Mouse (Mus musculus) gastrocnemius, adult 2 months (tissue): ENCODE data around the gene Zbtb7b. TPM values are rescaled to one million over a fixed set of nuclear protein-coding genes. Genes with fewer than 3 reads are reported as not detected.
A peak's percentile ranks its signal among the peaks of the same experiment; 100 is the strongest.

ENCODE experiments used
- DNase-seq: peaks from one replicate; pipeline ENCODE4 v3.0.0; 2022
- H3K27ac ChIP-seq: fragments of 200-600 bp; 2 replicates; pipeline ENCODE4 v1.8.1; 2022; ENCODE audit warnings: mild to moderate bottlenecking
- H3K4me3 ChIP-seq: fragments of 200-600 bp; 2 replicates; pipeline ENCODE4 v1.8.1; 2022; ENCODE audit warnings: mild to moderate bottlenecking, moderate library complexity
- CTCF ChIP-seq: fragments of 200-600 bp; IDR thresholded peaks from 2 replicates; pipeline ENCODE4 v1.8.1; 2022; ENCODE audit warnings: antibody characterized with exemption, mild to moderate bottlenecking, moderate library complexity
- intact Hi-C: fragments of 180-260 bp; cut with DNase I; formaldehyde crosslinking; loops from one replicate; pipeline ENCODE4 v1.15.1; 2025
- total RNA-seq, 2 experiments: library from RNA; stranded (reverse); gene quantifications; 2 replicates each; pipeline ENCODE4 v1.2.3; 2021

Zbtb7b gene
- total RNA-seq, 2 experiments from 2014 or later: 22.8 to 33.3 TPM

DNA sequence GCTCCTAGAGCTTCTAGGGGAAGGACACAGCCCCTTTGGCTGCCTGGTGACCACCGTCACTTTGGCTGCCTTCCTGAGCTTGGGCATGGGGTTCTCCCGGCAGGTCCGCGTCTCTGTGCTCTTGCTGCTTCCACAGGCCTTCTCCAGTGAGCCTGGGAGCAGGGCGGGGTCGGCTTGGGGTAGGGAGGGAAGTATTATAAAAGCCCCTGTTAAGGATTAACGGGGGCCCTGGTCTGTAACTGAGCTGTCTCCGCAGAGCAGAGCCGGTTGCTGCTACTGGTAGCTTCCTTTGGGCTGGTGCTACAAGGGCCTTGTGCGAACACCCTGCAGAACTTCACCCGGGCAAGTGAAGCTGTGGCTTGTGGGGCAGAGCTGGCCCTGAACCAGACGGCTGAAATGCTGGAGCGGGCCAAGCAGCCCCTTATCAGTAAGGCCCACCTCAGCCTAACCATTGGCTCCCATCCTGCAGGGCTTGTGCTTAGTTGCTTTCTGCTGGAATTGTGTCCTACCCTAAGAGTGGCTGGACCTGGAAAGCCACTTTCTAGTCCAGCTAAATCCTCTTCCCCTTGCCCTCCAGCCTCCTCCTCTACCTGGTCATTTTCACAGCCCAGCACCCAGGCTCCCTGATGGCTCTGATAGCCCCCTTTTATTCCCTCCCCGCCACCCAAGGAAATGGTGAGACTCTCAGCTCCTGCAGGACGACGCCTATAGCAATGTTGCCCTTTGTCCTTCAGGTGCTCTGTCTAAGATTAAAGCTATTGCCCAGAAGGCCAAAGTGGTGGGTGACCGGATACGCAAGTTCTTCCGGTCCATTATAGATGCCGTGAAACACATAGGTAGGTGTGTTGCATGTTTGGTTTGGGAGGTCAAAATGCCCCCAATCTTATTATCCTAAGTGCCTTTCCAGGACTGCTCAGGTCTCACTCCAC lies 28.8 kb downstream of the Zbtb7b start:
- Histone ChIP-seq H3K27ac (no peak overlapping the region), H3K4me3 (no peak overlapping the region)
- no peak for TF ChIP-seq CTCF
- no peak for DNase-seq
- intact Hi-C loops: no loop called here

DNA sequence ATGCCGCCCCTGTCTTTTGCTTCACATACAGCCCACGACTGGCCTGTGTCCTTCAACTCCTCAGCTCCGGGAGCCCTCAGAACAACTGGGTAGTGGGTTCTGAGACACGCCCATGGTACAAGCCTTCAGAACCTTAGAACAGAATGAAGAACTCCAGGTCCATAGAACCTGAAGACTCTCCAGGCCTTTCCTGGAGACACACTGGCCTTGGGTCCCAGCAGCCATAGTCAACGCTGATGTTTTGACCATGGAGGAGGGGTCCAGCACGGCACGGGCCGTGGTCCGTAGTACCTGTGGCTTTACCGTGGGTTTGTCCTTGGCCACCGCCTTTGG lies 29.5 kb downstream of the Zbtb7b start, which contains the start of gene Dcst1:
Dcst1 (minus strand) TSS at position 101 of the 333 bp plus-strand sequence.
- no peak for TF ChIP-seq CTCF

DNA sequence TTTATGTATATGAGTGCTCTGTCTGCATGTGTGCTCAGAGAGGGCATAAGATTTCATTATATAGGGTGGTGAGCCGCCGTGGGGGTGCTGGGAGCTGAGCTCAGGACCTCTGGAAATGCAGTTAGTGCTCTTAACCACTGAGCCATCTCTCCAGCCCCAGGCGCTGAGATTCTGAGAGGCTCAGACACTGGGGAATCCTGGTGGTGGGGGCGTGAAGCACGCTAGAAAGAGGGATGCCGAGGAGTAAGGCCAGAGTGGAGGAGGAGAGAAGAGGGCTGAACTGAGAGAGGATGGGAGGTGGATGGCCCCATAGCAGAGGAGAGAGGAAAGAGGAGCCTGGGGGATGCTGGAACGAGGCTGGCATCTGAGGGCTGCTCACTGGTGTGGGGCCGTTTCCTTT lies 29.9 kb downstream of the Zbtb7b start:
- no peak for DNase-seq
- intact Hi-C loops: no loop called here
- H3K4me3 ChIP-seq: no peak overlapping the region
- no peak for TF ChIP-seq CTCF
- H3K27ac ChIP-seq: no peak overlapping the region

More for the DNA sequence above, 29.5 kb downstream of the Zbtb7b start, which contains the start of gene Dcst1:
- intact Hi-C loops: no loop called here
- no peak within 1 kb of the TSS for H3K4me3 ChIP-seq
- no peak for DNase-seq
- no peak within 1 kb of the TSS for H3K27ac ChIP-seq

DNA sequence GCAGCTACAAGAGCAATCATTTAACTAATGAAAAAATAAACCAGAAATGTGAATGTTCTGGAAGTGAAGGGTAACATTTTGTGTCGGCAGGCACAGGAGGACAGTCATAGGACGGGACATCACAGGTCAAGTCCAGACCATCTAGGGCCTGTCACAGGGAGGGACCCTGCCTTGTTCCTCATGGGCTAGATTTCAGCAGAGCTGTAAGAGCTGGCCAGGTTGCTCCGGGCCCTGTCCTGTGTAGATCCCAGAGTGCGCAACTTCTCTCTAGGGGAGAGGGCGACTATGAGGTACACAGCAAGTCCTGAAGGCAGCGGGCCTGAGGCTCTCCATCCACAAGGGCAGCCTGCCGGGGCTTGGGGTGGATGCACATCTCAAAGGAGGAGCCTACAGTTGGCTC lies 32.9 kb downstream of the Zbtb7b start, which contains the start of gene Dcst2:
Dcst2 (plus strand) TSS at position 301 of the 400 bp plus-strand sequence.
- no peak for DNase-seq
- intact Hi-C loops: no loop called here
- TF ChIP-seq CTCF: no peak

DNA sequence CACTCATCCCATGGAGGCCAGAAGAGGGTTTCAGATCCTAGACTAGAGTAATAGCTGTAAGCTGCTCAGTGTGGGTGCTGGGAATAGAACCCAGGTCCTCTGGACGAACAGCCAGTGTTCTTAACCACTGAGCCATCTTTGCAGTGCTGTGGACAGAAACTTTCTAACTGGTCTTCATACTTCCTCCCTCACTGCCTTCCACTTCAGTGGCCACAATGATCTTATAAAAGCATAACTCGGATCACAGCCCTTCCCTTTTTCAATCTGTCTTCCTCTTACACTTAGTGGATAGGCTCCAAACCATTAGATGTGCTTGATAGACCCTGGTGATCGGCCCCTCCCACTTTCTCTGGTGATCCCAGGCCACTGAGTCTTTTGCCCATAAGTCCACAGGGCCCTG lies 34.3 kb downstream of the Zbtb7b start:
- DNase-seq: no peak
- no peak for TF ChIP-seq CTCF
- intact Hi-C loops: no loop called here
- Histone ChIP-seq H3K4me3 (no peak overlapping the region), H3K27ac (no peak overlapping the region)

More for the DNA sequence above, 32.9 kb downstream of the Zbtb7b start, which contains the start of gene Dcst2:
- H3K27ac ChIP-seq: no peak within 1 kb of the TSS
- no peak within 1 kb of the TSS for H3K4me3 ChIP-seq

DNA sequence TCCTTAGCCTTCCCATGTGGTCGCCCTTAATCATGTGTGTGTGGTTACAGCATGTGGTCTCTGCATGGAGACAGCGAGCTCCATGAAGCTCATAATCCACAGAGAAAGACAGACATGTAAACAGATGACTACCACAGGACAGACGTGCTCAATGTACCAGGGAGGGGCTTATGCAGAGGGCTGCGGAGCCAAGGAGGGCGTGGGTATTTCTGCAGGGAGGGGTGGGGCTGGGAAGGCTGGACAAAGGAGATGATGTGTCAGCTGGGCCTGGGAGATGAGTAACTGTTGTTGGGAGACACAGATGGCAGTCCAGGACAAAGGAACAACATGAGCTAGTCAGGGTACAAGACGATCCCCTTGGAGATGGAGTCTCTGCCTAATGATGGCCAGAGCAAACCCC lies 34.9 kb downstream of the Zbtb7b start:
- no peak overlapping the region for H3K27ac ChIP-seq
- DNase-seq: no peak
- intact Hi-C loops: no loop called here
- no peak for TF ChIP-seq CTCF
- H3K4me3 ChIP-seq: no peak overlapping the region

DNA sequence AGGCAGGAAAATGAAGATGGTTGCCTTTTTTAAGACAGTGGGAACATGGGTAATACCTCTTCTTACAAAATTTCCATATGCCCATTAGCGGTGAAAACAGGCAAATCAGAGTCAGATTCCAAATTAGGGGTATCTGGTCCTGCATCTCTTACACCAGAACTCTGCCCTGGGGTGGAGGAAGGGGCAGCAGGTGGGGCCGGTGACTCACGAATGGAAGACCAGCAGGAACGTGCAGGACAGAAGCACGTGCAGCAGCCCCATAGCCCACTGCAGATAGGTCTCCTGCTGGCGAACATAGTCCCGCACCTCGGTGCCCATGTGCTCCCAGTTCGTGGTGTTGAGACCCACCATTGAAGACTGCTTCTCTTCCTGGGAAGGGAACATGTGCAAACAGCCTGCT lies 38.5 kb downstream of the Zbtb7b start:
- intact Hi-C loops: no loop called here
- no peak overlapping the region for H3K4me3 ChIP-seq
- H3K27ac ChIP-seq: no peak overlapping the region
- no peak for TF ChIP-seq CTCF
- no peak for DNase-seq

DNA sequence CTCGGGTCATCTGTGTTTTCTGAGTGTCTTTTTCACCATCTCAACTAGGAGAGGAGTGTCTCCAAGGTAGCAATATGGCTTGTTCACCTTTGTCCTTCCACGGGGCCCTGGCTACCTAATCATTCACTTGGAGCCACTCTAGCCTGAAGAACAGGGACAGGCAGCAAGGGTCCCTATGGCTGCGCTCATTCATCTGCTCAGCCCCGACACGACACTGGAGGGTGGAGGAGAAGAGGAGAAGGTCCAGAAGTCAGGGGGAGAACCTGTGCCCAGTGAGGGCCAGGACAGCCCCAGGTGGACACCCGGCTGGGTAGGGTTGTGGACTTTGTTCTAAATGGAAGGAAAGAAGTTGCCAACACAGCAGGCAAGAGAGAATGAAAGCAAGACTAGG lies 39.1 kb downstream of the Zbtb7b start:
- Histone ChIP-seq H3K4me3 (no peak overlapping the region), H3K27ac (peak overlapping the region; percentile 43; the same call in 1 of the 2 replicates)
- intact Hi-C loops: loop anchor here (2.0 kb wide), 2 partner anchors 15 to 39 kb away; no protein-coding TSS in a partner anchor
- no peak for DNase-seq
- no peak for TF ChIP-seq CTCF

DNA sequence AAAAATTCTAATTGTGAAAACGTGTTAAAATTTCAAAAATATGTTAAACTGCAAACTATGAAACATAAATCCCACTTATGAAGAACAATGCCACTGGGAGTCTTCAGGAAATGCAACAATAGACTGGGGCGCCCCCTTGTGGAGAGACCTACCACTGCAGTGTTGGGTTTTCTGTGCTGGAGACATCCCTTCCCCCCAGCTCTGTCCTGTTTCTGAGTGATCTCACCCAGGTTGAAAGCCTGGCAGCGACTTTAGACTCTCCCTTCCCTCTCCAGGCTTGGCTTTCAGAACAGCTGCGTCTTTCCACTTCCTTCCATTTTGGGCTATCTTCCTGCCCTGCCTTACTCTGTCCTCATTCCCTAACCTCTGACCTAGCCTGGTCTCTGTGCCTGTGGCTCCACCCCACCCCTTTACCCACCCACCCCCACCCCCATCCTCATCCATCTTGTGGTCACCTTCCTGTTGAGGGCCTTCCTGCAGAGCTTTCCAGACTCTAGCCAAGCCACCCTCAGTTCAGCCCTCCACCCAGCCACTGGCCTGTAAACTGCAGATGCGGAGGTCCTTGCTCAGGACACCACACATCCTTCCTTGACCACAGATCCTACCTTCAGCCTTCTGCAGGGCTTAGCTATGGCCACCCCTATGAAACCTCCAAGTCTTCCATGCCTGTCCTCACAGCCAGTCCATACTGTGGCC lies 39.6 kb downstream of the Zbtb7b start:
- peak; percentile 83 for DNase-seq
- Histone ChIP-seq H3K27ac (peak overlapping the region; percentile 43; the same call in 1 of the 2 replicates), H3K4me3 (no peak overlapping the region)
- peak; percentile 100 for TF ChIP-seq CTCF
- intact Hi-C loops: loop anchor here (2.0 kb wide), 2 partner anchors 14 to 38 kb away; no protein-coding TSS in a partner anchor

DNA sequence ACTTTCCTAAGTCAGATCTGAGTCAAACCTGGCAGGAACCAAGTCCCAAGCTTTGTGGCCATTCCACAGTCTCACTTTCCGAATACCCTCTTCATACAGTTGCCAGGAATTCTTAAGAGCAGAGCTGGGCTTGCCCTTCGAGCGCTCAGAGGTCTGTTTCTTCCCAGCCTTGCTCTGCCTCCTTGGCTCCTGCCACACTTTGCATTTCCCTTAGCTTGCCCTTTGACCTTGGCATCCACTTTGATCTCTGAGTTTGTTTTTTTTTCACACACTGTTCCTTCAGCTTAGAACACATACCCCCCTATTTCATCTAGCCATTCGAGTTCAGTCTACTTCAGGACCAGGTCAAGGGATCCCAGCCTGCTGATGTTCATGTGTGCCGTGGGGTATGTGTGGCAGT lies 43.3 kb downstream of the Zbtb7b start:
- DNase-seq: no peak
- Histone ChIP-seq H3K27ac (no peak overlapping the region), H3K4me3 (no peak overlapping the region)
- intact Hi-C loops: no loop called here
- no peak for TF ChIP-seq CTCF

DNA sequence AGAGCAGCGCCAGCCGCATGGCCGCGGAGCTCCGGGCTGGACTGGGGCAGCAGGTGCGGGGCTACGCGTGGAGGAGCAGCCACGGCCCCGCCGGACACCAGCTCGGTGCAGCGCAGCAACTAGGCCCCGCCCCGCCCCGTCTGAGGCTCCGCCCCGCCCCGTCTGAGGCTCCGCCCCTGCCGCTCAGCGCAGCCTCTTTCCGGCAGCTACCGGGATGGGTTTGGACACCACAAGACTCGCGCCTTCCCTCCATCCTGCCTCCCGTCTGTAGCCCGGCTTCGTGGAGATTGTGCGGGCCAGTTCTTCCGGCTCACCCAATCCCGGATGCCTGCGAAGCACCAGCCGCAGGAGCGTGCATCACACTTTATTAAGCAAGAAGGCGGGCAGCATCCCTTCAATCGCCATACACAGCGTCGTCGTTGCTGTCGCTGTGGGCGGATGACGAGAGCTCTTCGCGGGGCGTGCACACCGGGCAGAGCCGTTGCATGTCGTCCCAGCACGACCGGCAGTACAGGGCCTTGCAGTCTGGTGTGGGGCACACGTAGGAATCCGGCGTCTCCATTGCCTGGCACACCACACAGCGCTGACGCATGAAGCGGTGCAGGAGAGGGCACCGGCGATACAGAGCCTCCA lies 44.6 kb downstream of the Zbtb7b start, which contains the start of gene Adam15:
Adam15 (minus strand) TSS at position 128 of the 633 bp plus-strand sequence.
- peak; percentile 92 for DNase-seq
- TF ChIP-seq CTCF: no peak
- Histone ChIP-seq H3K27ac (peak within 1 kb of the TSS; percentile 90), H3K4me3 (peak within 1 kb of the TSS; percentile 94)
- intact Hi-C loops: loop anchor here (10.0 kb wide), 1 partner anchor 335 kb away; no protein-coding TSS in a partner anchor
